Mouse (Mus musculus) fat pad, adult 2 months (tissue): ENCODE data around the gene Klk1b8.
"Not testable (repeated sequence)": the region's sequence is repeated elsewhere in the genome, so short reads cannot be mapped to it uniquely, and the experiment has no call there.

Experiments used
- DNase-seq: peaks from one replicate; pipeline ENCODE4 v3.0.0-alpha.2; 2011; ENCODE audit warnings: low read depth, low spot score; ENCODE audit errors: extremely low read depth

Gene Klk1b8

DNA sequence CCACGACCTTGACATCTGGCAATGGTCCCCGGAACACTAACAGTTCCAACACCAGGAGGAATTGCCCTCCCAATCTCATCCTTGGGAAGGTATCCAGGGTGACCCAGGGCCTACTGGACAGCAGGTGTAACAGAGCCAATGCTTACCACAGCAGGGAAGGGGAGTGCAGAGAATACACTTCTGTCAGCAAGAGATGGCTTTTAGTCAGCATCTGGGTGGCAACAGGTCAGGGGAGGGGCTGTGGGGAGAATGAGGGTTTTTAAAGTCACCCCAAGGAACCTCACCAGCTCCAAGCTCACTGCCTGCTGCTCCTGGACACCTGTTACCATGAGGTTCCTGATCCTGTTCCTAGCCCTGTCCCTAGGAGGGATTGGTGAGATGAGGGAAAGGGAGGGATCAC, at the start of gene Klk1b8:
Klk1b8 (plus strand) TSS at position 301 of the 400 bp plus-strand sequence.
- no peak for DNase-seq

DNA sequence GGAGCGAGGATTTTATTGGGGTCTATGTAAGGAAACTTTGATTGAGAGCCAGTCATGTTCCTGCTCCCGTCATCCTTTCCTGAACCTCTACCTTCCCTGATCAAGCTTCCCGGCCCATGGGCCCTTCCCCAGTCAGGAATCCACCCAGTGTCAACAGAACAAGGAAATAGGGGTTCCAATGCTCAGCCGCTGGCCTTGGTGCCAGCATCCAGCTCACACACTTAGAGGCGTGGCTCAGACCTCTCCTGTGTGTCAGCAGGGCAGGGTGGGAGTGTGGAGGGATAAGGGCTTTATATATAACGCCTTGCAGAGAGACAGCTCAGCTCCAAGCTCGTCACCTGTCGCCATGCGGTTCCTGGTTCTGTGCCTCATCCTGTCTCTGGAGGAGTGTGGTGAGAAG, 35.6 kb upstream of the Klk1b8 start:
- DNase-seq = no peak

GRCm38 (mm10) chr7:43918426-43918825, 32.0 kb upstream of the Klk1b8 start:
- DNase-seq = no peak

DNA sequence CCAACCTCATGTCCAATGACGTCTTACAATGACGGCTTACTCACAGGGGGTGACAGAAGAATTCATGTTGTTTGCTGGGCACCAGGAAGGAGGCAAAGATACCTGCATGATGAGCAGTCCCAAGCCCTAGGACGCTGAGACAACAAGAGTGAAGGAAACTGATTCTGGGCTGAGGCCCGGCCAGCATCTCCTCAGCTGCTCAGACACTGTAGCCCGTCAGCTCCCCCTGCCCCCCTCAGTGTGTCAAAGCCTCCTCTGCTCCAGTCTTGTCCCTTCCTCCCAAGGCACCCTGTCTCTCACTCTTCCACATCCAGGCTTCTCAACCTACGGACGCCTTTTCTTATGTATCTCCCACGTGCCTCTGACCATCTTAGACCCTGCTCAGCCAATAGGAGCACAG, 31.6 kb upstream of the Klk1b8 start:
- no peak for DNase-seq

DNA sequence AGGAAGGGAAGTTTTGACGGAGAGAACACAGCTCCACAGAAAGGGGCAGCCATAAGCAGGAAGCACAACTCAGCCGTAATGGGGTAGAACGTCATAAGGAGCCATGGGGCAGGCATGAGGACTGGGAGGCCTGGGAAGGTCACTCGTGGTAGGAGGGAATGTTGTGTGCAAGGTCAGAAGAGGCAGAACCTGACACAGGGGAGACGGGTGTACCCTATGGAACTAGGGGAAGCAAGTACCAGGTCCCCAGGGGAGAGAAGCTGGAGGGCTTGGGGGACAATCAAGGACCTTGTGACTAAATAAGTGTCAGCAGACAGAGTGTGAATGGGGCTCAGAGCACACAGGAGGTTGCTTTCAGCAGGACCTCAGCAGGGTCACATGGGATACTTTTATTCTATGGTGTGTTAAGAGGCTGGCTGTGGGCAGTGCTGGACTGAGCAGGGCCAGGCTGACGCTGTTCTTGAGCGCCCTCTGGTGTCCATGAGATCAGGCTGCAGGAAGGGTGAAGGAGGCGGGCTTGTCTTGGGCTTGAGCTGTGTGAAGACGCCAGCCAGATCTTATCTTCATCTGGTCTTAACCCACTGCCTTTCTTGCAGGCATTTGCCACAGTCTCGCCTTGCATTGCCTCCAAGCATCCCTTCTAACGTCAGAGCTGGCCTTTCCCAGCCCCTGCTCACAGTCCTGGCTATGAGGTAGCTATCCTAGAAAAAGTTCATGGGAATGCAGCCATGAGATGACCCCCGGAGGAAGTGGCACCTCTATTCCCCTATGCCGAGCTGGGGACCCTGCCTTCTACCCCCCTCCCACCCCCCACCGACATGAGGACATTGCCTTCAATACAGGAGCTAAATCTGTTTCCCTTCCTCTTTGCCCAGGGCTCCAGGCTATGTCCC, 30.7 kb upstream of the Klk1b8 start:
- no peak for DNase-seq

DNA sequence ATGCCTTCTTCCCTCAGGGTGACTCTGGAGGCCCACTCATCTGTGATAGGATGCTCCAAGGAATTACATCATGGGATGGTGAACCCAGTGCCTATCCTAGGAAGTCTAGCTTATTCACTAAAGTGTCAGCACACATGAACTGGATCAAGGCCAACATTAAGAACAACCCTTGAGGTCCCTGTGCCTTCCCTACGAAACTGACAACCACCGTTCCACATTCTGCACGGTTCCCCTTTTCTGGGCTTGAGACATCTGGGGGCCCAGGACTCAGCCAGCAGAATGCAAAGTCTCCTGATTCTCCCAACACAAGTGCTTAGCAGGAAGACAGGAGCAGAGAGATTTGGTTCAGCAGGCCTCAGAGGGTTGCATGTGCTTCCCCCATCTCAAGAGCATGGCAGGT, 29.9 kb upstream of the Klk1b8 start:
- DNase-seq = no peak

DNA sequence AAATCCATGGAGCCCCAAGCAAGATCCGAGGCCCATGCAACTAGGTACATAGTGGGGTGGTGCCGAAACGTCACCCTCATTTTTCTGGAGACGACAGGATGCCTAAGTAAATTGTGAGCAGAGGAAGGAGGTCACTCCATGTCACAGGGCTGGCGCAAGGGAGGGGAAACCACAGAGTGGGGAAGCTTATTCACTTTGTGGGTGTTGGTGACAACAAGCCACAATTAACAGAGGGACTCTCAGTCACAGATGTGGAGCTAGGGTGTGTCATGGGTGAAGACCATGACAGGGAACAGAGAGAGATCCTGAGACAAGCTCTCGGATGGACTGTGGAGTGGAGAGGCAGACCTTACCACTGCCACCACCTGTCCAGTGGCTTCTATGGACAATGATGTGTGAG, 29.4 kb upstream of the Klk1b8 start:
- DNase-seq = no peak

GRCm38 (mm10) chr7:43921941-43922340, 28.5 kb upstream of the Klk1b8 start:
- no peak for DNase-seq

DNA sequence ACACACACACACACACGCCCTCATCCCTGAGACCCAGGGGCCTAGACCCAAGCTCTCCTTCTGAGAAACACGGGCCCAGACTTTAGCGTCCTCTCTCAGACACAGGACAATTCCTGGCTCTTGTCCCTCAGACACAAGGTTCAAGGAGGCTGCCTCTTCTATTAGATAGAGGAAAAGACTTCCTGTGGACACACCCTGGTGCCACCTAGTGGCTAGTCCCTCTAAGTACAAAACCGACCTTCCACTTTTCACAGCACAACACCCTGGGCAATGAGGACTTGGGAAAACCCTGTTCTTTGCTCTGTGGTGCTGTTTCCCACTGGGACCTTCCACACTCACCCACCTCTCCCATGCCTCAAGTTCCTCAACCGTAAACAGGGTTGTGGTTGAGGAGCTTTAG, 24.5 kb upstream of the Klk1b8 start:
- DNase-seq = no peak

DNA sequence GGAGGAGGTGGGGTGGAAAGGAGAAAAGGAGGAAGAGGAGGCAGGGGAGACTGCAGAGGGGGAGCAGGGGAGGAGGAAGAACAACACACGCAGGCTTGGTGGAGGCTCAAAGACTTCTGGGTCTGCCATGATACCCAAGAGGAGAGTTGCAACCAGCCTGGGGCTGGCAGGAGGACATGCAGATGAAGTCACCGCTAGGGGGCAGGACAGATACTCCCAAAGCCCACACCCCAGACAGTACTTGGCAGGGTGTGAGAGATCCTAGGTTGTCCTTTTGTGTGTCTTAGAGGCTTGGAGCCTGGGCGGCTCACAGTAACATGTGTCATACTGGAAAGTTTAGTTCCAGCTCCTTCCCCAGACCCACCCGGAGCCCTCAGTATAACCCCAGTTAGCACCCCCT, 21.9 kb upstream of the Klk1b8 start:
- no peak for DNase-seq

DNA sequence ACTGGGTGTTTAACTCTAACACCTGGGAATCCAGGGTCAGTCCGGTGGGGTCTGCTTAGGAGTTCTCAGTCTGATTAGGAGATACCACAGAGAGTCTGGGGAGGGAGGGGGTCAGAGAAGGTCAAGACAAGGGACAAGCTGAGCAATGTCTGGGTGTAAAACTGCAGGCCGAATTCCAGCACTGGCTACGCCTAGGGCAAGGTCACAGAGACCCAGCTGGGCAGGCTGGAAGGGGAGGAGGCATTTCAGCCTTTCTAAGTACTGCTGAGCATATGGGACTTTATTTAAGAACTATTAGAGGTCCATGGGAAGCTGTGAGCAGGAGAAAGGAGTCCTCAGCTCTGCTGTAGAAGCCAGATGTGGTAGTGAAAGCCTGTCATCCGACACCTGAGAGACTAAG, 18.1 kb upstream of the Klk1b8 start:
- no peak for DNase-seq

DNA sequence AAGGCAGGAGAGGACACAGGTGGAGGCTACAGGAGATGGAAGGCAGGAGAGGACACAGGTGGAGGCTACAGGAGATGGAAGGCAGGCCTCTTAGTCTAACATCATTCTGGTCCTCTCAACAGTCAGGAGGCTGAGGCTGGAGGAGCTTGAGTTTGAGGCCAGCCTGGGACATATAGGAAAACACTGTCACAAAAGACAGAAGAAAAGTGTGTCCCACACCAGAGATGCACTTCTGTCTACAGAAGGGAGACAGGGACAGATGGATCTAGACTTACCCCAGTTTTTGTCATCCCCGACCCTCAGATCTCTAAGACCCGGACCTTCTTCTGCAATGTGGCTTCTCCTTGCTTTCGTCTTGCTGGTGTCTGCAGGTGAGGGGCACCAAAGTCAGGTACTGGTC, 17.0 kb upstream of the Klk1b8 start, which contains the start of gene Klk15:
Klk15 (plus strand) TSS at position 301 of the 400 bp plus-strand sequence.
- no peak for DNase-seq

- no peak for DNase-seq
Measured at GRCm38 (mm10) chr7:43934747-43935146, 15.7 kb upstream of the Klk1b8 start.

DNA sequence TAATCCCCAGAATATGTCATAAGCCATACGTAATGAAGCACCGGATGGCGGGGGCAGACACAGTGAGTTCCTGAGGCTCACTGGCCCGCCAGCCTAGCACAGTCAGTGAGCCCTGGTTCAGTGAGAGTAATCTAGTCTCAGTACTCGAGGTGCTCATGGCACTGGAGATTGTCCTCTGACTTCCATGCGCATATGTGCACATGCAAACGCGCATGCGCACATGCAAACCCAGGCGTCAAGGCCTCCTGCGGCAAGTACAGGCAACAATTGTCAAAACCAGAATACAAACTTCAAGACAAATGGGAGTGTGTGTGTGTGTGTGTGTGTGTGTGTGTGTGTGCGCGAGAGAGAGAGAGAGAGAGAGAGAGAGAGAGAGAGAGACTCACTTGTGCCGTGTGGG, 13.9 kb upstream of the Klk1b8 start:
- no peak for DNase-seq

DNA sequence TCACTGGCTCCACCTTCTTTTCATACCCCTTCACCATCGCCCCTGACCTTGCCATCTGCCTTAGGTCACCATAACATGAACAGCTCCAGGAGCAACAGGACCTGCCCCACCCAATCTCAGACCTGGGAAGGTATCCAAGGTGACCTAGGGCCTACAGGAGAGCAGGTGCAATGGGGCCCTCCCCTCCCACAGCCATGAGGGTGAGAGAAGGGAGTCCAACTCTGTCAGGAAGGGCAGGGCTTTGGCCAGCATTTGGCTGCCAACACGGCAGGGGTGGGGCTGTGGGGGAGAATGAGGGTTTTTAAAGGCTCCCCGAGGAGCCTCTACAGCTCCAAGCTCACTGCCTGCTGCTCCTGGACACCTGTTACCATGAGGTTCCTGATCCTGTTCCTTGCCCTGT, 8.2 kb upstream of the Klk1b8 start:
- not testable (repeated sequence) for DNase-seq

GRCm38 (mm10) chr7:43944727-43945264, 5.7 kb upstream of the Klk1b8 start:
- DNase-seq = no peak

DNA sequence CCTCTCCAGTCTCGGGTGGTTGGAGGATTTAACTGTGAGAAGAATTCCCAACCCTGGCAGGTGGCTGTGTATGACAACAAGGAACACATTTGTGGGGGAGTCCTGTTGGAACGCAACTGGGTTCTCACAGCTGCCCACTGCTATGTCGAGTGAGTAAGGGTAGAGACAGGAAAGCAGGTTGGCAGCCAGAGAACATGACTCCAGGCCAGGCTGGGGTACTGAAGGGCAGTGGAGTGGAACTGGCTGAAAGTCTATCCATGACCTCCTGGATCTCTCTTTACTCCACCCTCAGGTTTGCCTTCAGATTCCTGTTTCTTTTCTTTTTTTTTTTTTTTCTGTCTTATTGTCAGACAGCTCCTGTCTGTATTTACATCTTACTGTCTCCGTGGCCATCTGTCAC, 2.2 kb downstream of the Klk1b8 start:
- DNase-seq = no peak

GRCm38 (mm10) chr7:43966451-43966850, 16.0 kb downstream of the Klk1b8 start, which contains the start of gene Klk1b1:
Gene Klk1b1, plus strand, starts transcription at chr7:43966751.
- no peak for DNase-seq

GRCm38 (mm10) chr7:43967058-43967457, 16.6 kb downstream of the Klk1b8 start:
- no peak for DNase-seq

DNA sequence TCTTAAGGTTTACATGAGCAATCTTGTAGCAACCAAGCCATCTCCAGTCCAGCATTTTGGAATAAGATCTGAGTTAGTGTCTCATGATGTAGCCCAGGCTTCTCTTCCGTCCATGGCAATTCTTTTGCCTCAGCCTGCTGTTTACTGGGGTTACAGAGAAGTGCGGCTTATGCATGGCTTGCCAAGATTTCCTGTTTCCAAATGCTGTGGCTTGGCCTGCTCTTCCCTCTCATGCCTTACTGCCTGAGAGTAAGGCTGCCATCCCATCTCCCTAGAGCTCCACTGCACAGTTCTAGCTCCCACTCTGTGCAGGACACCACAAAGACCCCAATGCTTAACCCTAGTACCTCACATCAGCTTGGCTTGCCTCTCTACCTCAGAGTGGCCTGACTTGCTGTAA, 17.1 kb downstream of the Klk1b8 start:
- no peak for DNase-seq

DNA sequence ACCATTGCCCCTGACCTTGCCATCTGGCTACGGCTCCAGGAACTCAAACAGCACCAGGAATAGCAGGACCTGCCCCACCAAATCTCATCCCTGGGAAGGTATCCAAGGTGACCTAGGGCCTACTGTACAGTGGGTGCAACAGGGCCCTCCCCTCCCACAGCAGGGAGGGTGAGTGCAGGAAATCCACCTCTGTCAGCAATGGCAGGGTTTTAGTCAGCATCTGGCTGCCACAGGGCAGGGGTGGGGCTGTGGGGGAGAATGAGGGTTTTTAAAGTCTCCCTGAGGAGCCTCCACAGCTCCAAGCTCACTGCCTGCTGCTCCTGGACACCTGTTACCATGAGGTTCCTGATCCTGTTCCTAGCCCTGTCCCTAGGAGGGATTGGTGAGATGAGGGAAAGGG, 25.3 kb downstream of the Klk1b8 start, which contains the start of gene Klk1b9:
Klk1b9 (plus strand) TSS at position 301 of the 400 bp plus-strand sequence.
- DNase-seq = not testable (repeated sequence)

- DNase-seq = no peak
Measured at GRCm38 (mm10) chr7:43985657-43986056, 35.2 kb downstream of the Klk1b8 start.
